ENCODE assay signal across 26 mouse cellular contexts in the genomic region with DNA sequence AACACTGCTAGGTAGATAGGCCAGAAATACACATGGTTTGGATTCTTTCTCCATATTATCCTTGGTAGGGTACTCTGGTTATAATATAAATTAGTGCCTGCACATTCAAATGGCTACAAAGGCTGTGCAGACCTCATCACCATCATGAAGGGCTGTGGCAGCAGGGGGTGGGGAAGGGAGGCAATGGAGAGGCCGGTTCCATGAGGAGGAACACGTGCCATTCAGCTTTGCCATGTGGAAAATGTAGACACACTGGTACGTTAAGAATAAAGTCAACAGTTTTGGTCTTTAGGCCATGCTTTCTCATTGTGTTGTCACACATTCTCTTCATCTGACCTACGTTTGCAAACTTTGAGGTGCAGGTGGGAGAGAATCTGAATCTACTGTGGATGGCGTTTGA.
DNase-seq lines count a peak whose midpoint lies in the region; ATAC-seq and TF ChIP-seq lines count a peak whose summit lies in the region.
"Had no signal": no experiment of that assay in that cellular context is flagged by ENCODE, and none has a peak within 500 bp of the region (broad histone marks: within the 10 kb centered on the region; RNA-seq: fewer than 3 reads in every experiment).

No protein-coding gene starts in this region.

- H3K27ac ChIP-seq in lung, embryonic 14.5 days (ENCODE audit: low read depth) = peak overlapping the region; percentile 44
- H3K27ac ChIP-seq in lung, postnatal 0 days (ENCODE audit: low read length) = no peak overlapping the region
- H3K27ac ChIP-seq in stomach, embryonic 14.5 days (ENCODE audit: low read length) = peak overlapping the region; percentile 69; the same call in 1 of the 2 replicates
- peak overlapping the region; percentile 30; the same call in 1 of the 2 replicates for H3K27ac ChIP-seq in stomach, postnatal 0 days (replicated peaks)
- H3K27ac ChIP-seq: embryonic facial prominence, embryonic 12.5 days; embryonic facial prominence, embryonic 15.5 days; gastrocnemius, adult 2 months; hindbrain, embryonic 10.5 days; hindbrain, embryonic 13.5 days had no signal

- WGBS in lung, embryonic 14.5 days = 65% methylated on average over 5 of the region's 5 CpGs
- WGBS in lung, postnatal 0 days = 60% methylated on average over 5 of the region's 5 CpGs
- 71% methylated on average over 5 of the region's 5 CpGs for WGBS in stomach, embryonic 14.5 days
- WGBS in stomach, postnatal 0 days = 68% methylated on average over 5 of the region's 5 CpGs

- H3K27me3 ChIP-seq in lung, embryonic 14.5 days (ENCODE audit: insufficient read depth, low read length) = no peaks in the 10 kb centered on the region
- no peaks in the 10 kb centered on the region for H3K27me3 ChIP-seq in lung, postnatal 0 days (replicated peaks; ENCODE audit: insufficient read depth, low read length)
- H3K27me3 ChIP-seq in stomach, embryonic 14.5 days (ENCODE audit: control insufficient read depth, insufficient read depth, low read length) = no peaks in the 10 kb centered on the region
- no peaks in the 10 kb centered on the region for H3K27me3 ChIP-seq in stomach, postnatal 0 days (ENCODE audit: control insufficient read depth, insufficient read depth, low read length)
- H3K27me3 ChIP-seq: CH12.LX; embryonic facial prominence, embryonic 12.5 days; embryonic facial prominence, embryonic 15.5 days; hindbrain, embryonic 13.5 days had no signal

- no peak overlapping the region for H3K4me2 ChIP-seq in lung, embryonic 14.5 days
- no peak overlapping the region for H3K4me2 ChIP-seq in lung, postnatal 0 days (replicated peaks; ENCODE audit: low read depth, low read length)
- H3K4me2 ChIP-seq in stomach, embryonic 14.5 days (replicated peaks; ENCODE audit: low read depth, low read length) = no peak overlapping the region
- no peak overlapping the region for H3K4me2 ChIP-seq in stomach, postnatal 0 days (replicated peaks; ENCODE audit: low read depth)
- H3K4me2 ChIP-seq: embryonic facial prominence, embryonic 12.5 days; embryonic facial prominence, embryonic 15.5 days; heart, embryonic 11.5 days; hindbrain, embryonic 13.5 days had no signal

- H3K4me1 ChIP-seq in lung, embryonic 14.5 days (ENCODE audit: insufficient read depth) = peaks cover 6% of the 10 kb centered on the region; the same call in 1 of the 2 replicates
- no peaks in the 10 kb centered on the region; the same call in 1 of the 2 replicates for H3K4me1 ChIP-seq in lung, postnatal 0 days (ENCODE audit: insufficient read depth, low read depth, low read length)
- H3K4me1 ChIP-seq in stomach, embryonic 14.5 days (ENCODE audit: control insufficient read depth, insufficient read depth, low read length) = no peaks in the 10 kb centered on the region
- 0 out of 2 replicates have a peak, but pooled peaks cover 2% of the 10 kb centered on the region for H3K4me1 ChIP-seq in stomach, postnatal 0 days (replicated peaks; ENCODE audit: control insufficient read depth, insufficient read depth)
- H3K4me1 ChIP-seq: embryonic facial prominence, embryonic 12.5 days; embryonic facial prominence, embryonic 15.5 days; hindbrain, embryonic 10.5 days had no signal

- no peaks in the 10 kb centered on the region for H3K9me3 ChIP-seq in lung, embryonic 14.5 days (ENCODE audit: low read depth, low read length)
- H3K9me3 ChIP-seq in lung, postnatal 0 days (ENCODE audit: low read length) = no peaks in the 10 kb centered on the region
- H3K9me3 ChIP-seq in stomach, embryonic 14.5 days (ENCODE audit: control insufficient read depth, low read depth, low read length) = no peaks in the 10 kb centered on the region
- H3K9me3 ChIP-seq in stomach, postnatal 0 days (ENCODE audit: control insufficient read depth, low read length) = no peaks in the 10 kb centered on the region
- H3K9me3 ChIP-seq: embryonic facial prominence, embryonic 12.5 days; embryonic facial prominence, embryonic 15.5 days; hindbrain, embryonic 10.5 days; hindbrain, embryonic 13.5 days had no signal

- TF ChIP-seq EP300 in lung, postnatal 0 days (IDR thresholded peaks at IDR 0.05) = 0 out of 2 replicates have a peak, but pooled peaks have one; percentile 7
- no peak for TF ChIP-seq EP300 in stomach, postnatal 0 days (optimal IDR thresholded peaks at IDR 0.05)

- TF ChIP-seq CTCF in lung, embryonic 14.5 days (IDR thresholded peaks at IDR 0.05; ENCODE audit: low read depth) = no peak
- no peak for TF ChIP-seq CTCF in lung, postnatal 0 days (IDR thresholded peaks at IDR 0.05)
- TF ChIP-seq CTCF in stomach, postnatal 0 days (IDR thresholded peaks at IDR 0.05; ENCODE audit: low read depth) = no peak

- H3K9ac ChIP-seq in lung, embryonic 14.5 days = no peak overlapping the region
- no peak overlapping the region for H3K9ac ChIP-seq in lung, postnatal 0 days (replicated peaks; ENCODE audit: low read depth)
- H3K9ac ChIP-seq in stomach, embryonic 14.5 days (replicated peaks; ENCODE audit: low read depth, low read length) = no peak overlapping the region
- H3K9ac ChIP-seq in stomach, postnatal 0 days (ENCODE audit: low read length) = no peak overlapping the region
- H3K9ac ChIP-seq: embryonic facial prominence, embryonic 12.5 days; embryonic facial prominence, embryonic 15.5 days; forebrain, postnatal 0 days; hindbrain, embryonic 13.5 days had no signal

- no peaks in the 10 kb centered on the region for H3K36me3 ChIP-seq in lung, embryonic 14.5 days (ENCODE audit: insufficient read depth)
- H3K36me3 ChIP-seq in lung, postnatal 0 days (ENCODE audit: insufficient read depth, low read length) = no peaks in the 10 kb centered on the region
- H3K36me3 ChIP-seq in stomach, embryonic 14.5 days (ENCODE audit: control insufficient read depth, insufficient read depth, low read length) = no peaks in the 10 kb centered on the region
- no peaks in the 10 kb centered on the region for H3K36me3 ChIP-seq in stomach, postnatal 0 days (ENCODE audit: control insufficient read depth, insufficient read depth, low read length)
- H3K36me3 ChIP-seq: embryonic facial prominence, embryonic 12.5 days; embryonic facial prominence, embryonic 15.5 days; G1E; hindbrain, embryonic 10.5 days; hindbrain, embryonic 13.5 days had no signal

- DNase-seq in lung, embryonic 14.5 days = peak; percentile 19
- DNase-seq in lung, postnatal 10 days = no peak
- peak; percentile 31 for DNase-seq in lung, postnatal 0 days (ENCODE audit: low spot score)
- DNase-seq in lung, postnatal 14 days = no peak
- DNase-seq in stomach, postnatal 0 days (ENCODE audit: low spot score) = peak; percentile 51
- no peak for DNase-seq in kidney, postnatal 4 days
- no peak for DNase-seq in heart, postnatal 4 days
- DNase-seq: adrenal gland, postnatal 10 days; adrenal gland, postnatal 36 days; cerebellum, adult 2 months; cerebellum, adult 9-11 months; cerebellum, postnatal 25 days; forebrain, postnatal 0 days; gastrocnemius, adult 2 months; gastrocnemius, postnatal 14 days; heart, adult 11 months had no signal

- ATAC-seq in lung, embryonic 14.5 days (ENCODE audit: insufficient read depth) = peak; percentile 54; the same call in 1 of the 2 replicates
- ATAC-seq in lung, postnatal 0 days = peak; percentile 43
- peak; percentile 53 for ATAC-seq in stomach, embryonic 14.5 days (ENCODE audit: insufficient number of reproducible peaks, insufficient read depth, low FRiP score, low read depth)
- peak; percentile 52 for ATAC-seq in stomach, postnatal 0 days (ENCODE audit: low FRiP score, low TSS enrichment)
- ATAC-seq: forebrain, embryonic 14.5 days; forebrain, postnatal 0 days; Patski had no signal

- no peak overlapping the region for H3K4me3 ChIP-seq in lung, embryonic 14.5 days (ENCODE audit: low read depth, low read length)
- H3K4me3 ChIP-seq in lung, postnatal 0 days (ENCODE audit: low read depth, low read length) = no peak overlapping the region
- no peak overlapping the region for H3K4me3 ChIP-seq in stomach, embryonic 14.5 days (ENCODE audit: low read depth, low read length)
- no peak overlapping the region for H3K4me3 ChIP-seq in stomach, postnatal 0 days (ENCODE audit: low read depth, low read length)
- H3K4me3 ChIP-seq: embryonic facial prominence, embryonic 12.5 days; embryonic facial prominence, embryonic 15.5 days; gastrocnemius, adult 2 months; hindbrain, embryonic 10.5 days; hindbrain, embryonic 13.5 days had no signal

Comparison
In these comparisons a context has a peak if more than half of its experiments do, and no peak if none do; other contexts are left out.
1. DNase-seq: peak in lung, embryonic 14.5 days (single experiment), lung, postnatal 0 days (single experiment) and stomach, postnatal 0 days (single experiment); none in lung, postnatal 10 days (single experiment), lung, postnatal 14 days (single experiment), kidney, postnatal 4 days (0 of 2) and heart, postnatal 4 days (single experiment).
2. Peak in every context shown above with its lines, with median percentiles within 50 percentile points of each other: ATAC-seq.